Mouse (Mus musculus) lung, embryonic 15.5 days (tissue): Measurements from ENCODE around the gene Rapgef4. TPM values are rescaled to one million over a fixed set of nuclear protein-coding genes. Genes with fewer than 3 reads are reported as not detected.

ENCODE experiments used
- ATAC-seq: fragments of 200-750 bp; cut with Nextera tagmentation; 2 replicates; pipeline ENCODE4 v1.8.0; 2017; ENCODE audit warnings: moderate number of reproducible peaks, borderline replicate concordance; ENCODE audit not compliant: low FRiP score, low TSS enrichment; ENCODE audit errors: extremely low read depth
- H3K27ac ChIP-seq: fragments of 300-500 bp; sonication (generic); 2 replicates; pipeline ENCODE4 v1.5.1; 2015; ENCODE audit warnings: moderate library complexity, mild to moderate bottlenecking, inconsistent platforms
- H3K27me3 ChIP-seq: fragments of 300-500 bp; sonication (generic); 2 replicates; pipeline ENCODE4 v1.6.1; 2015; ENCODE audit warnings: inconsistent platforms
- H3K36me3 ChIP-seq: fragments of 300-500 bp; sonication (generic); 2 replicates; pipeline ENCODE4 v1.6.1; 2015; ENCODE audit warnings: inconsistent platforms
- H3K4me1 ChIP-seq: fragments of 300-500 bp; sonication (generic); 2 replicates; pipeline ENCODE4 v1.6.1; 2015; ENCODE audit warnings: inconsistent platforms
- H3K4me2 ChIP-seq: fragments of 300-500 bp; sonication (generic); 2 replicates; pipeline ENCODE4 v1.6.1; 2015; ENCODE audit warnings: inconsistent platforms, mild to moderate bottlenecking, moderate library complexity
- H3K4me3 ChIP-seq: fragments of 300-500 bp; sonication (generic); 2 replicates; pipeline ENCODE4 v1.5.1; 2015; ENCODE audit warnings: mild to moderate bottlenecking, inconsistent platforms
- H3K9ac ChIP-seq: fragments of 300-500 bp; sonication (generic); 2 replicates; pipeline ENCODE4 v1.6.1; 2015; ENCODE audit warnings: inconsistent platforms
- H3K9me3 ChIP-seq: fragments of 300-500 bp; sonication (generic); 2 replicates; pipeline ENCODE4 v1.6.1; 2016; ENCODE audit warnings: inconsistent platforms
- WGBS: fragments of 180-500 bp; shearing (Covaris S2); methylation state at CpG from one replicate; pipeline ENCODE4 v1.1.7; 2015; 5-methylcytosine and 5-hydroxymethylcytosine counted together
- polyA plus RNA-seq: library from polyadenylated mRNA; unstranded; fragments of >200 nt; fragmentation: Nextera tagmentation; extraction: Ambion mirVana; gene quantifications from 2 replicates; pipeline ENCODE4 v1.2.1, GENCODE M21; 2015

The Rapgef4 gene
- polyA plus RNA-seq, 1 experiment from 2014 or later: 5.0 TPM

DNA sequence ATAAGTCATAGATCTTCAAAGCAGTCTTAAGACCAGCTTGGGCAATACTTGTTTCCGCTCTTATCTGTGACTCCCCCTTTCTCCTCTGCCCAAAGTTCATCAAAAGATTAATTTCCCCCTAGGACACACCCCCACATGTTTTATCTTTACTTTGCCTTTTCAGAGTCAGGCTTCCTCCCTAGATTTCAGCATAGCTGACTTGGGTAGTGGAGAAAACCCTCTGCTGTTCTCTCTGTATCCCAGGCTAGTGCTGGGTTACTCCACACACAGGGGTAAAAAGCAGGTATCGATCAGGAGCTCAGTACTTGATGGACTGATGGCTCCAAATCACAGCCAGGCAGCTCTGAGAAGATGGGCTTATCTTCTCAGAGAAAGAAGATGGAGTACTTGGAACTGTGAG lies 109.0 kb downstream of the Rapgef4 start:
- no peak overlapping the region for H3K4me2 ChIP-seq
- H3K27me3 ChIP-seq: no peaks in the 10 kb centered on the region
- no peak overlapping the region for H3K4me3 ChIP-seq
- WGBS: 81% methylated on average over 2 of the region's 2 CpGs
- no peak overlapping the region for H3K27ac ChIP-seq
- peaks cover 29% of the 10 kb centered on the region for H3K4me1 ChIP-seq
- H3K36me3 ChIP-seq: no peaks in the 10 kb centered on the region
- H3K9ac ChIP-seq: no peak overlapping the region
- no peak for ATAC-seq
- no peaks in the 10 kb centered on the region for H3K9me3 ChIP-seq

DNA sequence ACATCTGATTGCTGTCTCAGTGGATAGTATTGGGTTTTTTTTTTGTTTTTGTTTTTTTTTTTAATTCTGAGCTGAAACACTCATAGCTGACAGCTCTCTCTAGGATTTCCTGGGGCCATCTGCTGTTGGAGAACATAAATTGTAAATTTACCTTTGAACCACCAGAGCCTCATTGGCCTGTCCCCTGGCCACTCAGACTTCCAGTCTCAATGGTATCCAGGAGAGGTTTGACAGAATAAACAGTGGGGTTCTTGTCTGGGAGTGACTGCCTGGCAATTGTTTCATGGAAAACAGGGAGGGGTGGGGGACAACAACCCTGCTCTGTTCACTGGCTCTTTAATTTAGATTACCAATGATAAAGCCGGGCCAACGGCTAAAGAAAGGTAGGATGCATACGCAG lies 111.0 kb downstream of the Rapgef4 start:
- Histone ChIP-seq H3K4me3 (no peak overlapping the region), H3K4me1 (peaks cover 36% of the 10 kb centered on the region), H3K9me3 (no peaks in the 10 kb centered on the region), H3K36me3 (no peaks in the 10 kb centered on the region), H3K9ac (no peak overlapping the region), H3K4me2 (no peak overlapping the region), H3K27ac (no peak overlapping the region), H3K27me3 (no peaks in the 10 kb centered on the region)
- WGBS: 22% methylated on average over 3 of the region's 3 CpGs
- no peak for ATAC-seq

DNA sequence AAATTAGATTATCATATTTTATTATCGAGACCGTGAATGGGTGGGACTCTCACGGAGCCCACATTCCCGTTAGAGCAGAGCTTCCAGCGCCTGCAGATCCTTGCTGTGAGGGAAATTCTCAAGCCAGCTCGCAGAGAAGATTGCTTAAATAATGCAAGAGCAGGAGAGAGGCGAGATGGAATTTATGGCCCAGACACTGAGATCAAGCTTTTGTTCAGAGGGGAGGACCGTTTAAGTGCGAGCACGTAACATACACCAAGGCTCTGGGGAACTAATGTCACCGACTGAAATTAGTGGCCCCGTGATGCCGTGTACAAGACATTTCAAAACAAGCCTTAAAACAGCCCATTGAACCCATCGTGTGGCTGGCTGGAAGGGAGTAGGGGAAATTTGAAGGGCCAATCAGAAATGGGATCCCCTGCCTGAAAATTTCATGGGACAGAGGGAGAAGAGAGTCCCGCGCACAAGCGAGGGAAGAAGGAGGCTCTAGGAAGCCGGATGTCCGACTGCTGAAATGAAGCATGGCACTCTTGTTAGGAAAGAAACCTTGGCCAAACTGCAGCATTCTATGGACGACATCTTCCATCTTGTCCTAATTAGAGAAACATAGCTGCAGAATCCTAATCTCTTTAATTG lies 112.5 kb downstream of the Rapgef4 start:
- H3K36me3 ChIP-seq: no peaks in the 10 kb centered on the region
- H3K4me1 ChIP-seq: peaks cover 36% of the 10 kb centered on the region
- H3K9ac ChIP-seq: no peak overlapping the region
- 57% methylated on average over 20 of the region's 20 CpGs for WGBS
- peak overlapping the region; percentile 86 for H3K27ac ChIP-seq
- H3K9me3 ChIP-seq: no peaks in the 10 kb centered on the region
- peak overlapping the region; percentile 28 for H3K4me2 ChIP-seq
- no peak overlapping the region for H3K4me3 ChIP-seq
- no peaks in the 10 kb centered on the region for H3K27me3 ChIP-seq
- ATAC-seq: no peak

DNA sequence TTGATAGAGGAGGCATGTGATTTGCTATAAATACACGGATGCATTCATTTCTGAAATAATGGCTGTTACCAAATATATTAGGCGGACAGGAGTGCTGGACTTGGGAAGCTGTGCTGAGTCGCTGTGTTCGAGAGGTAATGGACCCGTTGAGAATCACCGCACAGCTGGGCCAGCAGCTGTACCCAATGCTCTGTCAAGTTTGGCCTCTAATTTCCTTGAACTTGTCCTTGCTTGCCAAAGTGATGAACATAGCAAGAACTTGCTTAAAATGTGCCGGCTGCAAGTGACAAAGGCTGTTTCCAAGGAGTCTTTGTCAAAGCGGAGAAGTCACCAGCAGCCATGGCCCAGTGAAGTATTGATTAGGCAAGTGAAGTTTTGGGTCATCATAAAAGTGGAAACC lies 113.0 kb downstream of the Rapgef4 start:
- Histone ChIP-seq H3K27me3 (no peaks in the 10 kb centered on the region), H3K9me3 (no peaks in the 10 kb centered on the region), H3K36me3 (no peaks in the 10 kb centered on the region), H3K4me2 (peak overlapping the region; percentile 28), H3K9ac (no peak overlapping the region), H3K4me3 (no peak overlapping the region), H3K27ac (peak overlapping the region; percentile 86), H3K4me1 (peaks cover 36% of the 10 kb centered on the region)
- peak; percentile 75; the same call in 1 of the 2 replicates for ATAC-seq
- 47% methylated on average over 8 of the region's 8 CpGs for WGBS

DNA sequence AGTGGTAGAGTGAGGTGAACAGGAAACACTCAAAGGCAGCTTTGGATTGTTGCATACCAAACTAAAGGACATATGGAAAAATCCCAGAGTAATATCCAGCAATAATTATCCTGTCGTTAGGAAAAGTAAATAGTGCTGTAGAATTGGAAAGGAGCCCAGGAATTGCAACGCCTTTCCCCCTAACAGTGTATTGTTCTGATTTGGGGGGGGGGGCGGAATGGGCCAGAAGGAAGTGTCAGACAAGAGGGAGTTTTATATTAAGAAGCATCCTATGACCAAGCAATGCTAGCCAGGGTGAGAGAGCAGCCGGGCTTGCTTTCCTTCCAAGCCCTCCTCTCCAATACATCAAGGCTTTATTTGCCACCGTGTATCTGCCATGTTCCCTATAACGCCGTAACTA lies 113.4 kb downstream of the Rapgef4 start:
- peak overlapping the region; percentile 86 for H3K27ac ChIP-seq

DNA sequence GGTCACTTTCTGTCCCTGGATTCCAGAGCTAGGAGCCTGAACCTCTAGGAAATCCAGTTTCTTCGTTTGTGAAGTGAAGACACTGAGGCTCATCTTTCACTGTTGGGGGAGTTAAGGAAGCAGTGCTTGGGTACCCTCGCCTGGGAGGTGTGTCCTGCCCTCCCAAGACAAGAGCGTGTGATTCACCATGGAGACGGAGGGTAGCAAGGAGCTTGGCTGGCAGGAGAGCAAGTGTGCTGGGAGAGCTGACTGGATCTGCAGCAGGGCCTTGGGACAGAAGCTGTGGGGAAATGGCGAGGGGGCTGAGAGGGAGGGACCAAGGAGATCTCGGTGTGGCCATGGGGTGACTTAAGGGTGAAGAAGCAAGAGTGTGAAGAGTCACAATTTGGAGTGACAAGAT lies 114.0 kb downstream of the Rapgef4 start:
- Histone ChIP-seq H3K4me1 (peaks cover 36% of the 10 kb centered on the region), H3K9me3 (no peaks in the 10 kb centered on the region), H3K4me2 (peak overlapping the region; percentile 28; the same call in 1 of the 2 replicates), H3K9ac (no peak overlapping the region), H3K27ac (peak overlapping the region; percentile 77), H3K36me3 (no peaks in the 10 kb centered on the region), H3K4me3 (no peak overlapping the region), H3K27me3 (no peaks in the 10 kb centered on the region)
- no peak for ATAC-seq
- 51% methylated on average over 6 of the region's 6 CpGs for WGBS

More for the DNA sequence above, 113.4 kb downstream of the Rapgef4 start:
- WGBS: 26% methylated on average over 7 of the region's 7 CpGs
- Histone ChIP-seq H3K9me3 (no peaks in the 10 kb centered on the region), H3K27me3 (no peaks in the 10 kb centered on the region), H3K4me3 (no peak overlapping the region), H3K4me1 (peaks cover 36% of the 10 kb centered on the region), H3K4me2 (peak overlapping the region; percentile 28), H3K36me3 (no peaks in the 10 kb centered on the region), H3K9ac (no peak overlapping the region)
- peak; percentile 89 for ATAC-seq

DNA sequence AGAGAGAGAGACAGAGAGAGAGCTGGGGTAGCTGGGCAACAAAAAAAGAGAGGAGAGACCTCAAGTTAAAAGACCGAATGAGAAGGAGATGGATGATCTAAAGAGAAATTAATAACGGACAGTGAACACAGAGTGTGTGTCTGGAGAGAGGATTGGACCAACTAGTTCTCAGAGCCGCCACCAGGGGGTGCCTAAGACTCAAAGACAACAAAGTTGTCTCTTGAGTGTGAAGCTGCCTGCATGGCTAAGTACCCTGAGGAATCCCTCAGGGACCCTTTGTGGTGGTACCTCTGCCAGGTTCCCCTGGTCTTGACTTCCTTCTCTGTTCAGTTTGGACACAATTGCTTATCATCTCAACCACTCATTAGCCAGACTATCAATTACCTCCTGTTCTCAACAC lies 115.3 kb downstream of the Rapgef4 start:
- Histone ChIP-seq H3K4me2 (no peak overlapping the region), H3K9me3 (no peaks in the 10 kb centered on the region), H3K36me3 (no peaks in the 10 kb centered on the region), H3K4me3 (no peak overlapping the region), H3K27me3 (no peaks in the 10 kb centered on the region), H3K4me1 (peaks cover 36% of the 10 kb centered on the region), H3K27ac (no peak overlapping the region), H3K9ac (no peak overlapping the region)
- ATAC-seq: no peak
- 34% methylated on average over 3 of the region's 3 CpGs for WGBS

DNA sequence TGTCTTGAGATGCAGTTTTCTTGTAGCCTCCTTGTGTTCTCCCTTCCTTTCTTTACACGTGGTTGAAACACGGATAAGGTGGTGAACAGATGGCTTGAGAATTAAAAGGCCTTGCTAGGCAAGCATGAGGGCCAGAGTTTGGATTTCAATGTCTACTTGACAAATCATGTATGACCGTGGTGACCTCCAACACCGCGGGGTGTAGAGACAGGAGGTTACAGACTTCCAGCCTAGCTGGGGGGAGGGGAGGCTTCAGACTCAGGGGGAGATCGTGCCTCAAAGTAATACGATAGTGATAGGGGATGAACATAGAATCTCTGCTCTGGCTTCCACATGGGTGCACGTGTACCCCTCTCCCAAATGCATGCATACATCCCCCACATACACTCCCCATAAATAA lies 117.3 kb downstream of the Rapgef4 start:
- no peaks in the 10 kb centered on the region for H3K27me3 ChIP-seq
- ATAC-seq: no peak
- H3K9me3 ChIP-seq: no peaks in the 10 kb centered on the region
- no peaks in the 10 kb centered on the region for H3K36me3 ChIP-seq
- no peak overlapping the region for H3K9ac ChIP-seq
- 83% methylated on average over 8 of the region's 8 CpGs for WGBS
- H3K4me3 ChIP-seq: no peak overlapping the region
- peaks cover 23% of the 10 kb centered on the region for H3K4me1 ChIP-seq
- no peak overlapping the region for H3K4me2 ChIP-seq
- H3K27ac ChIP-seq: no peak overlapping the region

DNA sequence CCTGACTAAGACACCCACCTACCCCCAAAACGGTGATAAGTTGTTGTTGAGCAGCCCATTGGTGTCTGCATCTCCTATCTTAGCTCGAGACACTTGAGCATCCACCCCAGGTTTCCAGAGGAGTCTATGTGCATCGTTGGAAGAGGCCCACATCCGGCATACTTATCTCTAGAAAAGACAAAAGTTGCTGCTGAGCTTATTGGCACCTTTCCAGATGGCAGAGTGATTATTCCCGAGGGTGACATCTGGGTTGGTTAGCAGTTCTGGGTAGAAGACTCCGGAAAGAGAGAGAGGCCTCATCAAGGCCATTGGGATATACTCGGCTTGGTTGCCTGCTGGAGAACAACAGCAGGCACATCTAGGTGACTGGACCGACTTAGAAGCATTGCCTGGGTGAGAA lies 123.6 kb downstream of the Rapgef4 start:
- Histone ChIP-seq H3K9ac (no peak overlapping the region), H3K4me3 (no peak overlapping the region), H3K4me2 (no peak overlapping the region), H3K36me3 (no peaks in the 10 kb centered on the region), H3K27ac (no peak overlapping the region), H3K27me3 (no peaks in the 10 kb centered on the region), H3K9me3 (no peaks in the 10 kb centered on the region), H3K4me1 (peaks cover 11% of the 10 kb centered on the region)
- 54% methylated on average over 8 of the region's 8 CpGs for WGBS
- no peak for ATAC-seq

DNA sequence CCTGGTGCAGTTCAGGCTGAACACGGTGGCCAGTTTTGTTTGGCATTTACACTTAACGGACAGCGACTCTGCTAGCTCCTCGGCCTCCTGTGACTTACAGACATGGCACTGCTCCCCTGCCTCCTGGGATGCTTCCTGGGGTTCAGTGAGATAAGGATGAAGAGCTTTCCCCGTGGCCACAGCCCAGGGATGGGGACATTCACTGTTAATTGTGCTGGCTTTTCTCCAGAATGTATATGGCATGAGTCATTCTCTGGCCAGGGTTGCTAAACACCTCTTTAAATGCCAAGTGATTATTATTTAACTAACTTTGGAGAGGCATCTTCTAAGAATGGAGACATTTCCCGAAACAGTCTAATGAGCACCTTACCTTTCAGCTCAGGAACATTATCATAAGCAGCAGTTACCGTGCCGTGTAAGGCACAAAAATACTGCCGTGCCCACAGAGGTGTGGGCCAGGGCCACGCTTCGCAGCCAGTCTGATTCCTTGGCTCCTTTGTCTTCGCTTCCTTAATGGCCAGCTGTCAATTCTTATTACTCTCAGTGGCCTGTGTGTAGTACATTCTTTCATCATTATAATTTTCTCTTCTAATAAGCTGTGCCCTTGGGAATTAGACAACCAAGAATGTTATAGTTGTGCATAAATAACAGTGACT lies 126.6 kb downstream of the Rapgef4 start:
- WGBS: 42% methylated on average over 12 of the region's 12 CpGs
- no peaks in the 10 kb centered on the region for H3K27me3 ChIP-seq
- no peak overlapping the region for H3K4me3 ChIP-seq
- no peak overlapping the region for H3K4me2 ChIP-seq
- H3K9ac ChIP-seq: no peak overlapping the region
- no peaks in the 10 kb centered on the region for H3K36me3 ChIP-seq
- no peak for ATAC-seq
- H3K9me3 ChIP-seq: no peaks in the 10 kb centered on the region
- no peak overlapping the region for H3K27ac ChIP-seq
- peaks cover 11% of the 10 kb centered on the region for H3K4me1 ChIP-seq

DNA sequence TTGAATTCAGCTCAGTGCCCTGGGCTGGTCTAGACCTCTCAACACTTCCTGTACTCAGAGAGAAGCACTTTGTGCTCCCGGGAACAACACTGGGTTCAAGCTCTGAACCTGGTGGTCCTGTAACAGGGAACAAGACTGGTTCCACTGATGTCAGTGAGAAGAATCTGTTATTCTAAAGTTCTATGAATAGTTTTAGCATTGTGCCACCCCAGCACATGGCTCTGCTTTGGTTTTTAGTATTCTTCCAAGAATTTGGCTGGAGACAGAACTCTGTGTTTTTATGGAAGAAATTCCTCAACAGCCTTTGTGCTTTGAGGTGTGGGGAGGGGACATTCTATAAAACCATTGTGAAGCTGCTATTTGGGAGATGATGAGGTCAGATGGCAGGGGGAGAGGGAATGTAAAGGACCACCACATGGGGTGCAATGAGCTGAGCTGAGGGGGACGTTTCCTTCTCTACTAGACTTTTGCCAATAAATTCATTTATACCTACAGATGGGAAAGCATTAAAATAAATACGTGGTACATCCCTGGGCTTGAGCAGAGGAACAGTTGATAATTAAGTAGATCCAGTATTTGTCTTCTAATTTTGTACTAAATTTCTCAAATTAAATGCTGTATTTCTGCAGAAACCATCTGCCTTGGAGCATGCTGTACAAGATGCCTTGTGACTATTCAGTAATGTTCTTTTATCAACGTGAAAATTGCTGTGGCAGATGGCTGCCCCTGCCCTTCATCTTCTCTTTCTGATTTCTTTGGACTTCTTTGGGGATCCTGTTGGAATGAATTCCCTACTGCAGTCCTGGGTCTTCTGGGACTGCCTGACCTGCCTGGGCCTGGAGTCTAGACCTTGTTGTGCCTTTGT lies 127.6 kb downstream of the Rapgef4 start:
- peaks cover 21% of the 10 kb centered on the region for H3K4me1 ChIP-seq
- no peaks in the 10 kb centered on the region for H3K9me3 ChIP-seq
- 68% methylated on average over 4 of the region's 4 CpGs for WGBS
- H3K9ac ChIP-seq: no peak overlapping the region
- H3K36me3 ChIP-seq: no peaks in the 10 kb centered on the region
- no peaks in the 10 kb centered on the region for H3K27me3 ChIP-seq
- H3K4me2 ChIP-seq: no peak overlapping the region
- ATAC-seq: no peak
- H3K27ac ChIP-seq: no peak overlapping the region
- H3K4me3 ChIP-seq: no peak overlapping the region

DNA sequence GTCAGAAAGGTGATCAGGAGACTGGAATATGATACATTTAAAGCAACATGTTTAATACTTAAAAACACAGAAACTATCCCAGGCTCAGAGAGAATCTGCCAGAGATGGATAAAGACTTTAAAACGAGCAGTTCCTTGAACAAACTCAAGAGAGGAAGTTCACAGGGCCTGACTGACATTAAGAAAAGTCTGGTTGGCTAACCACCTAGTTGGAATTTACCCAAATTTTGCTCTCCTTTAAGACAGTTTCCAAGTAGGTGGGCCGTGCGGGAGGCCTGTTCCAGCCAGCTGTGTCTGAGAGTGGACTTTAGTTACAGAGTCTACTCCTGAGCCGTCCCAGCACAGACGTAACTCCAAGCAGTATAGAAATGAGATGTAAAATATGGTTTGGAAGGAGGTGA lies 129.4 kb downstream of the Rapgef4 start:
- WGBS: 78% methylated on average over 5 of the region's 5 CpGs
- Histone ChIP-seq H3K4me3 (no peak overlapping the region), H3K4me2 (no peak overlapping the region), H3K36me3 (no peaks in the 10 kb centered on the region), H3K9ac (no peak overlapping the region), H3K27me3 (no peaks in the 10 kb centered on the region), H3K4me1 (peaks cover 32% of the 10 kb centered on the region), H3K9me3 (no peaks in the 10 kb centered on the region), H3K27ac (no peak overlapping the region)
- no peak for ATAC-seq
